Mouse (Mus musculus) C2C12 (cell line): Measurements from ENCODE around the gene Kbtbd13.

Experiments used
- CTCF ChIP-seq: IDR thresholded peaks from one replicate; pipeline ENCODE4 v1.5.1; 2011; ENCODE audit not compliant: control insufficient read depth, insufficient read depth, insufficient read length
- FOSL1 ChIP-seq: IDR thresholded peaks from one replicate; pipeline ENCODE4 v1.8.0; 2011; ENCODE audit warnings: mild to moderate bottlenecking, low read length; ENCODE audit not compliant: poor library complexity, insufficient read depth, severe bottlenecking
- MAX ChIP-seq: IDR thresholded peaks from one replicate; pipeline ENCODE4 v1.6.1; 2011; ENCODE audit warnings: mild to moderate bottlenecking, control low read depth
- MYOG ChIP-seq: IDR thresholded peaks from one replicate; pipeline ENCODE4 v1.6.1; 2011; ENCODE audit not compliant: control insufficient read depth, insufficient read length; ENCODE audit errors: extremely low read depth
- USF1 ChIP-seq: IDR thresholded peaks from one replicate; pipeline ENCODE4 v1.6.1; 2011; ENCODE audit warnings: low read depth, mild to moderate bottlenecking, control low read depth, moderate library complexity

GRCm38 (mm10) chr9:65340414-65340813 is 51.0 kb downstream of the Kbtbd13 start:
- TF ChIP-seq CTCF (no peak), MYOG (no peak), FOSL1 (no peak), MAX (no peak), USF1 (no peak)
